Mouse (Mus musculus): ENCODE measurements around the gene Sh3bgrl3.
"Not testable (repeated sequence)": the region's sequence is repeated elsewhere in the genome, so short reads cannot be mapped to it uniquely, and the experiment has no call there.

Sh3bgrl3 gene

GRCm38 (mm10) chr4:134128221-134128982, at the start of gene Sh3bgrl3:
TSS of gene Sh3bgrl3 (minus strand) at chr4:134128789.
- DNase-seq (ENCODE audit: low read depth, low spot score), result peak; percentile 78

GRCm38 (mm10) chr4:134172391-134172790, 43.8 kb upstream of the Sh3bgrl3 start:
- no peak for DNase-seq (ENCODE audit: low read depth, low spot score)

DNA sequence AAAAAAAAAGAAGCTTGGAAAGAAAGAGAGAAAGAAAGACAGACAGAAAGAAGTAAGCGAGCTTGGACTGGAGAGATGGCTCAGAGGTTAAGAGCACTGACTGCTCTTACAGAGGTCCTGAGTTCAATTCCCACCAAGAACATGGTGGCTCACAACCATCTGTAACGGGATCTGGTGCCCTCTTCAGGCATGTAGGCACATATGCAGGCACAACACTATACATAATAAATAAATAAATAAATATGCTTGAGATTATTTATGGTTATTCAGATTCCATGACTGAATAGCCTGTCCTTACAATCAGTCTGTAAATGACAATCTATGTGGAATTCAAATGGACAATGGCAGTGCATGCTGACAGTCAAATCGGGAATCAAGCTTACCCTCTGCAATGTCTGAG, 38.3 kb upstream of the Sh3bgrl3 start:
- DNase-seq (ENCODE audit: low read depth, low spot score), result no peak

- no peak for DNase-seq (ENCODE audit: low read depth, low spot score)
These were observed 37.2 kb upstream of the Sh3bgrl3 start for GRCm38 (mm10) chr4:134165548-134166465.

- DNase-seq (ENCODE audit: low read depth, low spot score), result no peak
These were observed 36.4 kb upstream of the Sh3bgrl3 start for GRCm38 (mm10) chr4:134165024-134165423.

- no peak for DNase-seq (ENCODE audit: low read depth, low spot score)
These were observed 36.0 kb upstream of the Sh3bgrl3 start for GRCm38 (mm10) chr4:134164591-134164990.

- peak; percentile 46 for DNase-seq (ENCODE audit: low read depth, low spot score)
These were observed 31.5 kb upstream of the Sh3bgrl3 start for GRCm38 (mm10) chr4:134160071-134160470.

DNA sequence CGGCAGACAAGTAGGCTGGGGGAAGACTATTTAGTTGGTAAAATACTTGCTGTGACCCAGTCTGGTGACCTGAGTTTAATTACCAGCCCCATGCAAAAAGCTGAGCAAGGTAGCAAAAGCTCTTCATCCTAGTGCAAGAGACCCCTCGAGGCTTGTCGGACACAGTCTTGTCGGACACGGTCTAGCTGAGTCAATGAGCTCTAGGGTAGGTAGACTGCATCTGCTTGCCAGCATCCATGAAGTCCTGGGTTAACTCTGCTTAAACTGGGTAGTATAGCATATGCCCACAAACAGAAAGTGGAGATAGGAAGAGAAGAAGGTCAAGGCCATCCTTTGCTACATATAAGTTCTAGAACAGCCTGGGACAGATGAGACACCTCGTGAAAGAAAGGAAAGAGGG, 30.2 kb upstream of the Sh3bgrl3 start:
- no peak for DNase-seq (ENCODE audit: low read depth, low spot score)

- no peak for DNase-seq (ENCODE audit: low read depth, low spot score)
These were observed 29.0 kb upstream of the Sh3bgrl3 start for GRCm38 (mm10) chr4:134157558-134157957.

GRCm38 (mm10) chr4:134156744-134157143, 28.2 kb upstream of the Sh3bgrl3 start:
- DNase-seq (ENCODE audit: low read depth, low spot score), result peak; percentile 90

GRCm38 (mm10) chr4:134155961-134156465, 27.4 kb upstream of the Sh3bgrl3 start:
- DNase-seq (ENCODE audit: low read depth, low spot score), result peak; percentile 79

GRCm38 (mm10) chr4:134155531-134155930, 26.9 kb upstream of the Sh3bgrl3 start:
- no peak for DNase-seq (ENCODE audit: low read depth, low spot score)

DNA sequence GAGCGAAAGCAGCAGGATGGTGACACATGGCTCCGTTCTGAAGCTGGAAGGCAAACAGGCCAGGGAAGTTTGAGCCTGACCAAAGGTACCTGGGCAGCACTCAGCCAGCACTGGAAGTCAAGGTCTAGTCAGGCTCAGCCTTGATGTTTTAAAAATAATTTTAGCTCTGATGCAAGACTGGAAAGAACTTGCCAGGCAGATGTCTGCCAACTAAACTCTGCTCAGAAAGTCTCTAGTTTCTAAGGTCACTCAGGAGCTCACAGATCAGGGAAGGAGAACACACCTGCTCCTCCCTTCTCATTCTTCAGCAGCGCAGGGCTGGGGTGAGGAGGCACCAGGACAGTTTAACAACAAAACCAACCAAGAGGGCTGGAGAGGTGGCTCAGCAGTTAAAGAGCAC, 25.8 kb upstream of the Sh3bgrl3 start:
- DNase-seq (ENCODE audit: low read depth, low spot score), result peak; percentile 89

- DNase-seq (ENCODE audit: low read depth, low spot score), result no peak
These were observed 25.1 kb upstream of the Sh3bgrl3 start for GRCm38 (mm10) chr4:134153656-134154055.

DNA sequence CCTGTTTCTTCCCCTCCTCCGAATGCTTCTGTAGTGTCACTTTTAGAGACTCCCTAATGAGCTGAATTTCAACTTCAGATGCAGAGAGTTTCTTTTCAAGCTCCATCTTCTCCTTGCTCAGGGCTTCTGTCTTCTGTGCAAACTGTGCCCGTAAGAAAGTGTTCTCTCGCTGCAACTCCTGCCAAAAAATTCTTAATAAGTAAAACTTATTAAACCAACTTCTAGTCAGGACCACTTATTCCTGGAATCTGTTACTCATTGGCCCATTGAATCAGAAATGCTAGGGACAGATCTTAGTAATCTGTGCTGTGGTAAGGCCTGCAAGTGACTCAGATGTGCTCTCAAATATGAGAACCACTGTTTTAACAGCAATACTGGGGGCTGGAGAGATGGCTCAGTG, 23.5 kb upstream of the Sh3bgrl3 start:
- no peak for DNase-seq (ENCODE audit: low read depth, low spot score)

- no peak for DNase-seq (ENCODE audit: low read depth, low spot score)
These were observed 20.8 kb upstream of the Sh3bgrl3 start for GRCm38 (mm10) chr4:134149389-134149788.

DNA sequence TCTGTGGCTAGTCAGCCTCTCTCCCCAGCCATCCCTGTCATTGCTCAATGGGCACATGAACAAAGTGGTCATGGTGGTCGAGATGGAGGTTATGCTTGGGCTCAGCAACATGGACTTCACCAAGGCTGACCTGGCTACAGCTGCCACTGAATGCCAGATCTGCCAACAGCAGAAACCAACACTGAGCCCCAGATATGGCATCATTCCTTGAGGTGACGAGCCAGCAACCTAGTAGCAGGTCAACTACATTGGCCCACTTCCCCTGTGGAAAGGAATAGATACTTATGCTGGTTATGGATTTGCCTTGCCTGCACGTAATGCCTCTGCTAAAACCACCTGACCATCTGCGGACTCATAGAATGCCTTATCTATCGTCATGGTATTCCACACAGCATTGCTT, 15.7 kb upstream of the Sh3bgrl3 start:
- DNase-seq (ENCODE audit: low read depth, low spot score), result not testable (repeated sequence)

- DNase-seq (ENCODE audit: low read depth, low spot score), result no peak
These were observed 10.3 kb upstream of the Sh3bgrl3 start for GRCm38 (mm10) chr4:134138857-134139256.

DNA sequence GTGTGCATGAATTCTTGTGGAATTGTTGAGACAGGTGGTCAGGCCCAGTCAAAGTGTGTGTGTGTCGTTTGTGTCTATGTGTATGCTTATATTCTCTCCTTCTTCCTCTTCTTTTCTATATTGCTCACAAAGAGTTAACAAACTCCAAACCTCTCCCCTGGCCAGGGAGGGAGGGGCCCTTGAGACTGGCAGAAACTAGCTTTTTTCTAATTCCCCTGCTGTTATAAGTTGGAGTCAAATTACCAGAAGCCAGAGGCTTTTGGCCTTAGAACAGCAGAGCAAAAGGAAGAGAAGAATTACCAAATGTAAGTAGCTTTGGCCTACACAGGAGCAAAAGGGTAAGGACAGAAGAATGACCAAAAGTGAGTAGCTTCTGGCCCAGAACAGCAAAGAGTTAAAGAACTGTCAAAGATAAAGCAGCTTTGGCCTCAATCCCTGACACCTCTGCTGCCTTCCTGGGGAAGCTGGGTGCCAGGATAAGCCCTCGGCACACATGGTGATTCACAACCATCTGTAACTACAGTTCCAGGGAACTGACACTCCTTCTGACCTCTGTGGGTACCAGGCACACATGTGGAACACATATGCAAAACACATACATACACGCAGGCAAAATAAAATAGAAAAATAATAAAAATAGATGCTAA, 7.8 kb upstream of the Sh3bgrl3 start:
- no peak for DNase-seq (ENCODE audit: low read depth, low spot score)

DNA sequence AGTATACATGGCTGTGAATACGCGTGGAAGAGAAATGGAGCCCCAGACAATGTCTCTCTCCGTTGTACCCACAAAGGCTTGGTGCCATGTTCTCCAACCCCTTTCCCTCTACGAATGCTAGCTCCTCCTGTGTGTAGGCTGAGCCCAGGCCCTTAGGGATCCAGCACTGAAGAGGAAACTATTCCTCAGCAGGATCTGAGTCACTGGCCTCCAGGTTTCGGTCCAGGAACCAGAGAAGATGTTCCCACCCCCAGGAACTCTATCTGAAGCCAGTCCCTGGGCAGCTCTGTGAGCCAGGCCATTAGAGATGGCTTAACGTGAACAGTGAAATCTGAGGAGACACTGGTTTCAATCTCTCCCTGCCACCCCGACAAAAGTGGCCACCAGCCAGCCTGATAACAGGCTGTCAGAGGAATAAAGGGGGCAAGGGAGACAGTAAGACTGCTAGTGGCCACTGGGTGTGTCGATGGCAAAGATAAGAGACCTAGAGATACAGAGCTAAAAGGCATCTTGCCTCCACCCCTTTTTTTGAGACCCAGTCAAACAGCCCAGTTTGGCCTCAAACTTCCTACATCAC, 4.0 kb upstream of the Sh3bgrl3 start:
- no peak for DNase-seq (ENCODE audit: low read depth, low spot score)

DNA sequence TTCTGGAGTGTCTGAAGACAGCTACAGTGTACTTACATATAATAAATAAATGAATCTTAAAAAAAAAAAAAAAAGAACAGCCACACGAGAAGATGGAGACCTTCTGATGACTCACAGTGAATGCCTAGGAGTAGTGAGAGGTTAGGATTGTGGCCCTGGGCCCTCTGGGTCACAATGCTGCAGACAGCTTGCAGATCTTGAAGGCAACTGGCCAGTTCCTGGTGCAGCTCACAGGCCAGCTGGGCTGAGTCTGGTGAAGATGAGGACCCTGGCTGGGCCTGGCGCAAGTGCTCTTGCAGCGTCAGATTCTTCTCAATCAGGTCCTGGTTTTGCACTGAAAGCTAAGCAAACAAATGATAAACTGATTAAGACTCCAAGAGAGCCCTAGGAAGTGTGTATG, 3.5 kb upstream of the Sh3bgrl3 start:
- DNase-seq (ENCODE audit: low read depth, low spot score), result no peak

GRCm38 (mm10) chr4:134129482-134129881, 893 bp upstream of the Sh3bgrl3 start:
- no peak for DNase-seq (ENCODE audit: low read depth, low spot score)
